Mouse (Mus musculus): ENCODE measurements around the gene Lrp2bp. TPM values are rescaled to one million over a fixed set of nuclear protein-coding genes. Genes with fewer than 3 reads are reported as not detected.

Gene Lrp2bp
- polyA plus RNA-seq, 1 experiment = not detected

DNA sequence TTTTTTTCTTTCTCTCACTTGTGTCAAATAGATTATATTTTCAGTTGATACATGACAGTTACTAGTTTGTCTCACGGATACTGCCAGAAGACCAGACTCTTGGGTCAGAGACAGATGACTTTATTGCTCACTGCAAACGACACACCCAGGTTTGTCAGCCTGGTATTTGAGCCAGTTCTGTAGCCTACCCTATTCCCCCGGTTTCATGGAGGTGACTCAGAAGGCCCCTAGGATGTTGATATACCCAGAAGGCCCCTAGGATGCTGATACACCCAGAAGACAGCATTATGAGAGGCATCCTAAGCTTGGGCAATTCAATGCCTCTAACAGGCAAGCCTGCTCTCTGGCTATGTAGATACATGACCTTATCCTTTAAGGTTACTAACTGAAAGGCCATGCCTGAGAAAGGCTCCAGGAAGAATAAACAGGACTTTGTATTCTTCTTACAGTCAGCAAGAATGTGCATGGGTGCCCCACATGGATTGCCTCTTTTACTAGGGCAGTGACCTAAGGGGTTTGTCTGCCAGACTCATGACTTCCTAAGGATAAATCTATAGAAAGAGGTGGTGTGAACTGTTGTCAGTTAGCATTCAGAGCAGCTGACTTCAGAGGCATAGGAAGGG, 8.1 kb downstream of the Lrp2bp start:
- no peak overlapping the region for H3K27ac ChIP-seq (replicated peaks; ENCODE audit: low read depth, low read length)
- peaks cover 3% of the 10 kb centered on the region; the same call in 1 of the 2 replicates for H3K4me1 ChIP-seq (ENCODE audit: control insufficient read depth, insufficient read depth, insufficient read length, low read length)

DNA sequence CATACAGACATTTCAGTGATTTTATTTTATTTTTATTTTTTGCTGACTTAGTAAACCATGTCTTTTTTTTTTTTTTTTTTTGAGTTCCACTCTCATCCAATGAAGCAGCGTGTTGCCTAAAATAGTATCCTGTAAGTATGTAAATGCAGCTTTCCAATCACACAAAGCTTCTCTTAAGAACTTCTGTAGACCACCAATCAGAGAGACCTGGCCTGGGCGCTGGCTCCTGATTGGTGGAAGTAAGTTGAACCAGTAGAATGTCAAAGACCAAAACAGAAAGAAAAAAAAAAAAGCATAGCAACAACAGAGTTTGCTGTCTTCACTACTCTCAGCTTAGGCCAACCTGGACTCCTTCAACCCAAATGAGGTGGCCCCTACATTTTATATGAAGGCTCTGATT, 11.2 kb downstream of the Lrp2bp start:
- Histone ChIP-seq H3K4me3 (ENCODE audit: insufficient read depth, low read depth, low read length) (no peak overlapping the region; the same call in 1 of the 2 replicates), H3K27ac (replicated peaks; ENCODE audit: low read depth, low read length) (no peak overlapping the region), H3K4me1 (ENCODE audit: control insufficient read depth, insufficient read depth, insufficient read length, low read length) (peaks cover 3% of the 10 kb centered on the region; the same call in 1 of the 2 replicates)

More for the DNA sequence above, 8.1 kb downstream of the Lrp2bp start:
- H3K4me3 ChIP-seq (ENCODE audit: insufficient read depth, low read depth, low read length) = no peak overlapping the region

DNA sequence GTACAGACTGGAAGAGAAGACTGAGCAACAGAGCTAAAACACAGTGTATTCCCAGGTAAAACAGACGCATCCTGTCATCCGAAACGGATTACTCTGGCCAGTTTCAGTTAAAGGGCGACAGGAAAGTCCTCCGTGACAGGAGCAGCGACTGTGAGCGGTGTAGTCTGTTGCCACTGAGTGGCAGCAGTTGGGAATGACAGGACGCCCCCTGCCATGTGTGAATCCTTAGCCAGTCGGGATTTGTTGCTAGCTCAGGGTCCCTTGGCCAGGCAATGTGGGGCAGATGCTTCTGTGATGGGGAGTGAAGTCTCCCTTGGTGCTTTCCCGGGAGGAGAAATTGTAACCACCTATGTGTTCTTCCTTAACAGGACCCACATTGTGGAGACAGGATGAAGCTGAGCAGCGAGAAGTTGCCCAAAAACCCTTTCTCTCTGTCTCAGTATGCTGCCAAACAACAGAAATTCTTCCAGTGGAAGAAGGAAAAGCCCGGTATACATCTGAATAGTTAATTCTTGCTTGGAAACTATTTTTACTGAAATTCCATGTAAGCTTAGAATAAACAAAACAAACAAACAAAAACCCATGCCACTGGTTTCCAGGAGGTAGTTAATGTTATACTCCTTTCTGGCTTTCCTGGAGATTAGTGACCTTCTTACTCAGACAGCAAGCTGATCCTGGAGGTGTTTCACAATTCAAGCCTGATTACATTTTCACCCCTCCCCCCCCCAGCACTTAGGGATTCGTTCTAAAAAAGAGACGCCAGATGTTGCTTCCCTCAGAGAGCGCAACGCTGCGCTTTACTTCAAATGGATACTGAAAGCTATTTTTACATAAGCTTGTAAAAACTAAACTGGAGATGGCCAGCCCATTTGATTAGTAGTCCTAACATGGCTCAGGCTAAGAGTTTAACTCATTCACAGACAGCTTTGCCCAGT, 11.9 kb downstream of the Lrp2bp start:
- H3K4me3 ChIP-seq (ENCODE audit: insufficient read depth, low read depth, low read length) = peak overlapping the region; percentile 1; the same call in 1 of the 2 replicates
- H3K27ac ChIP-seq (replicated peaks; ENCODE audit: low read depth, low read length) = no peak overlapping the region

DNA sequence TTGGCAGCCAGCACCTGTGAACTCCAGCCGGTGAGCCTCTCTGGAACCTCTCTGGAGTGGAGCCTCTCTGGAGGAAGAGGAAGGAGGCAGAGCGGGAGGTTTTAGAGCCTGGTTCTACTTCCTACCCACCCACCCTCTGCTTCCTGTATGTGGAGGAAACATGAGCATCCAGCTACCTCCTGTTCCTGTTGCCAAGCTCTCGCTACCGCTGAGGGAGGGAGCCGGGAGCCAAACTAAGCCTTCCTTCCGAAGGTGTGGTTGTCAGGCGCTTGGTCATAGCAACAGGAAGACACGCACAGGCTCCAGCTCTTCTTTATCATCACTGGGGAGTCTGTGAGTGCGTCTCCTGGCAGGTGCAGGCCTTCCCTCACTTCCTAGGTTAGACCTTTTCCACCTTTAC, 23.1 kb downstream of the Lrp2bp start:
- H3K27ac ChIP-seq (replicated peaks; ENCODE audit: low read depth, low read length) = peak overlapping the region; percentile 11; the same call in 1 of the 2 replicates
- peak overlapping the region; percentile 17; the same call in 1 of the 2 replicates for H3K4me3 ChIP-seq (ENCODE audit: insufficient read depth, low read depth, low read length)
- H3K4me1 ChIP-seq (ENCODE audit: control insufficient read depth, insufficient read depth, insufficient read length, low read length) = 0 out of 2 replicates have a peak, but pooled peaks cover 3% of the 10 kb centered on the region

More for the DNA sequence above, 11.9 kb downstream of the Lrp2bp start:
- peaks cover 3% of the 10 kb centered on the region; the same call in 1 of the 2 replicates for H3K4me1 ChIP-seq (ENCODE audit: control insufficient read depth, insufficient read depth, insufficient read length, low read length)

DNA sequence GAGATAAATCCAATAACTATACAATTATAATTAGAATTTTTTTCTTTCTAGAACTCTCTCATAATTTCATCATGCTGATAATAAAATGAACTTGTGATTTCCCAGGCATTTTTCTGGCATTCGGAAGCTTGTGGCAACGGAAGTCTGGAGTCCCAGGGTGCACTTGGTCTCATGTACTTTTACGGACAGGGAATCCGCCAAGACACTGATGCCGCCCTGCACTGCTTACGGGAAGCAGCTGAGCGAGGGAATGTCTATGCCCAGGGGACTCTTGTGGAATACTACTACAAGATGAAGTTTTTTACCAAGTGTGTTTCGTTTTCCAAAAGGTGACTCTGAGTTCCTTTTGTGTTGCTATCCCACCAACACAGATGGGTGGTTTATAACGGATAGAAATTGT, 23.7 kb downstream of the Lrp2bp start:
- Histone ChIP-seq H3K4me3 (ENCODE audit: insufficient read depth, low read depth, low read length) (no peak overlapping the region), H3K27ac (replicated peaks; ENCODE audit: low read depth, low read length) (no peak overlapping the region; the same call in 1 of the 2 replicates)

DNA sequence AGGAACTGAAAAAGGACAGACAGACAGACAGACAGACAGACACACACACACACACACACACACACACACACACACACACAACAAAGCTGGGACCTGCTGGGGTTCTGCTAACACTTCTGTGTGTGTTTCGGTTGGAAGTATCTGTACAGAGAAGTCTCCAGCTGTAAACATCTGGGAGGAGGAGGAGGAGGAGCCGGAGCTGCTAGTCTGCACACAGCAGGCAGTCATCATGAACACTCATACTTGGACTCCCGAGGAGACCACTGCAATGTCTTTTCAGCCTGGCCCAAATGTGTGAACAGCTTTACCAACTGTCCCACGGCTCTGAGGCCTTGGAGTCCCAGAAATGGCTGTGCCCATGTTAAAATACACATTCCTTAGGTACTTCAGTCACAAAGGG, 25.3 kb downstream of the Lrp2bp start:
- H3K4me1 ChIP-seq (ENCODE audit: control insufficient read depth, insufficient read depth, insufficient read length, low read length) = 0 out of 2 replicates have a peak, but pooled peaks cover 3% of the 10 kb centered on the region
- no peak overlapping the region for H3K27ac ChIP-seq (replicated peaks; ENCODE audit: low read depth, low read length)
- H3K4me3 ChIP-seq (ENCODE audit: insufficient read depth, low read depth, low read length) = no peak overlapping the region

More for the DNA sequence above, 23.7 kb downstream of the Lrp2bp start:
- 0 out of 2 replicates have a peak, but pooled peaks cover 3% of the 10 kb centered on the region for H3K4me1 ChIP-seq (ENCODE audit: control insufficient read depth, insufficient read depth, insufficient read length, low read length)

DNA sequence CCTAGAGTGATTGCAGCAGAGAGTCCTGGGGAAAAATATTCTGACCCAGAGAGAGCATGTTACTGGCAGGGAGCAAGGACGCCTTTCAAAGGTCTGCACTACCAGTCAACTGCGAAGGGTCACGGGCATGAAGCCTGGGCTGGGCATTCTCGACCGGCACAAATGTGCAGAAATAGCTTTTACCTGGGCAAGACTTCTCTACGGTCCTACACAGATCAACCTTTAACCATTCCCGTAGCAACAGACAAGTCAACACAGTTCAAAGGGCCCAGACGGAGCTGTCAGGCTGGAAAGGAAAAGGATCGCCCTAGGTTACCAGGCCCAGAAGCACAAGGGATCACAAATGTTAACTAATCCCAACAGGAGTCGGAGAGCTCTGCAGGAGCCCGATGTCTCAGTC, 37.1 kb downstream of the Lrp2bp start:
- Histone ChIP-seq H3K27ac (replicated peaks; ENCODE audit: low read depth, low read length) (no peak overlapping the region), H3K4me3 (ENCODE audit: insufficient read depth, low read depth, low read length) (no peak overlapping the region), H3K4me1 (ENCODE audit: control insufficient read depth, insufficient read depth, insufficient read length, low read length) (no peaks in the 10 kb centered on the region)

DNA sequence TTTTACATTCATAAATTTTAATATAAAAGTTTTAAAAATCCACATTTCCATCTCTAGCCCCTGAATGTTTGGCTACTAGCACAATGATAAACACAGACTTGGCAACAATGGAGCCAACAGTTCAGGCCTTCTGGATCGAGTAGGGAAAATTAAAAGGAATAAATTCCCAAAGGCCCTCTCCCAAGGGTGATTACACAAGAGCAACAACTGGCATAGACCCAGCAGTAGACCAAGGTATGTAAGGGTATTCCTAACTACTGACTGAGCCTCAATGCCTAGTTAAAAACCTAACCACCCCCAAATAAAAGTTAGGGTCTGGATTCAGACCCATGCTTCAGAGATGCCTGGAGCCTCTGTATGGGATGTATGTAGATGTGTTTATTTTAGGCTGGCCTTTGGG, 40.6 kb downstream of the Lrp2bp start:
- Histone ChIP-seq H3K4me3 (ENCODE audit: insufficient read depth, low read depth, low read length) (no peak overlapping the region), H3K4me1 (ENCODE audit: control insufficient read depth, insufficient read depth, insufficient read length, low read length) (no peaks in the 10 kb centered on the region), H3K27ac (replicated peaks; ENCODE audit: low read depth, low read length) (no peak overlapping the region)

DNA sequence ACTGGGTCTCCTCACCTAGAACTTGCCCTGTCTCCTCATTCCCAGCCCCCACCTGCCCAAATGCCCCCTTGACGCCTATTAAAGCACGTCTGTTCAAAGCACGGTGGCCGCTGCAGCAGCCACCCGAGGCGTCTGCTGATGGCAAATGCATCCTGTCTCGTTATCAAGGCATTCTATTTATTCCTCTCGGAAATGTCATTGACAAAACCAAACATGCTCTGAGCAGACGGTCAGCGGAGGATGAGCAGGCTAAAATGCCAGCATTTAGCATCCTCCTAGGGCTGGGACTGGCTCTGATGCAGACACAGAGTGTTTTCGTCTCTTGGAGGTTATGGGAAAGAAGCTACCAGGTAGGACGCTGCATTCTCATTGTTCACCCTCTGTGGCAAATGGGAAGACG, 41.2 kb downstream of the Lrp2bp start:
- no peak overlapping the region for H3K27ac ChIP-seq (replicated peaks; ENCODE audit: low read depth, low read length)
- no peaks in the 10 kb centered on the region for H3K4me1 ChIP-seq (ENCODE audit: control insufficient read depth, insufficient read depth, insufficient read length, low read length)
- H3K4me3 ChIP-seq (ENCODE audit: insufficient read depth, low read depth, low read length) = no peak overlapping the region

DNA sequence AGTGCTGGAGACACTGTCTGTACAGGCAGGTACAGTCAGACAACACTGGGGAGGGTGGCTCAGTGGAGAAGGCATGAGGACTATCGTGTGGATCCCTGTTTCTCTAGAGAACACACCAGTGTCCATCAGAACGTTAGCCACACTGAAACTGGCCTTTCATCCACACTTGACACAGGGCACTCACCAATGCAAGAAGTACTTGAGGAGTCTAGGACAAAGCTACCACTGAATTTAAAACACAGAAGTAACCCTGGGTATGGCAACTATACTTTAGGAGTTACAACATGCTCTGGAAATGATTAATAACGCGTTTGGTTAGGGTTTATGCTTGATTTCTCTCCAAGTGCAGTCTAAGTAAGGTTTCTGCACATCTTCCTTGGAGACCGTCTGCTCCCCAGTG, 73.7 kb downstream of the Lrp2bp start:
- H3K27ac ChIP-seq (replicated peaks; ENCODE audit: low read depth, low read length) = no peak overlapping the region
- peaks cover 7% of the 10 kb centered on the region; the same call in 1 of the 2 replicates for H3K4me1 ChIP-seq (ENCODE audit: control insufficient read depth, insufficient read depth, insufficient read length, low read length)
- H3K4me3 ChIP-seq (ENCODE audit: insufficient read depth, low read depth, low read length) = no peak overlapping the region

DNA sequence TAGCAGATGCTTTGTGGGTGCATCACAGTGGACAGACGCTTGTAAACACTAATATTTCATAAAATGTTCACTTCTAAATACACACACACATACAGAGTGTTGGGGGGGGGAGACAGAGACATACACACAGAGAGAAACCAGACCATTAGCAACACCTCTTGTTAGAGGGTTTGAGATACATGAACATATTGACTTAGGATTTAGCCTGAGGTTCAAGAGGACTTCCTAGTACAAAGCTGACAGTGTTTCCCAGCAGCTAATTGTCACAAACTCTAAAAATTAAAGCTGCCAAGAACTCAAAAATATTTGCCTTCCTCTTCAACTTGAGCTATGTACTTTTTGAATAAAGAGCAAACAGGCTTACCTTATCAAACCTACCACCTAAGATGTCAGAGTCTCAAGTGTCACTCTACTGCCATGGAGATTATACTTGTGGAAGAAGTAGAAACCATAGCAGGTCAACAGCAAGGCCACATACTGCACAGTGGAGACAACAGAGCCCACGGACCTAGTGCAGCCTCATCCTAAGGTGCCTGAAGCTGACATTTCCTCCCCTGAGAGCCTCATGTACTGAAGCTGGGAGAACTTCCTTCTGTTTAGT, 74.5 kb downstream of the Lrp2bp start:
- Histone ChIP-seq H3K4me3 (ENCODE audit: insufficient read depth, low read depth, low read length) (no peak overlapping the region), H3K27ac (replicated peaks; ENCODE audit: low read depth, low read length) (no peak overlapping the region; the same call in 1 of the 2 replicates), H3K4me1 (ENCODE audit: control insufficient read depth, insufficient read depth, insufficient read length, low read length) (peaks cover 7% of the 10 kb centered on the region; the same call in 1 of the 2 replicates)

DNA sequence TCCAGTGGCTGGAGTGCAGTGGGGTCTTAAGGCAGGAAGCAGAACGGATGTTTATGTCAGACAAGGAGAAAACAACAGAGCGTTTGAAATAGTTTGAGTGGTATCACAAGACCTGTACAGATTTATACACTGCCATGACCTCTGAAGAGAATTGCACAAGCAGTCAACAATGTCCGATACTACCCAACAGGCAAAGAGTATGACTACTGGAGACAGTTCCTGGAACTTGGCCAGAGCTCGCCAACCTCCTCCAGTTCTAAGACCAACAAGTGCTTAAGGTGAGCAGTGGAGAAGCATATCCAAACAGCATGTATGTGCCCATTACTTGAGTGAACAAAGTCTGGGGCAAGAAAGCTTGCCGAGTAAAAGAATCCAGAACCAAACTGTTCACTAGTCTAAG, 76.1 kb downstream of the Lrp2bp start:
- Histone ChIP-seq H3K27ac (replicated peaks; ENCODE audit: low read depth, low read length) (no peak overlapping the region), H3K4me3 (ENCODE audit: insufficient read depth, low read depth, low read length) (no peak overlapping the region), H3K4me1 (ENCODE audit: control insufficient read depth, insufficient read depth, insufficient read length, low read length) (peaks cover 7% of the 10 kb centered on the region; the same call in 1 of the 2 replicates)

DNA sequence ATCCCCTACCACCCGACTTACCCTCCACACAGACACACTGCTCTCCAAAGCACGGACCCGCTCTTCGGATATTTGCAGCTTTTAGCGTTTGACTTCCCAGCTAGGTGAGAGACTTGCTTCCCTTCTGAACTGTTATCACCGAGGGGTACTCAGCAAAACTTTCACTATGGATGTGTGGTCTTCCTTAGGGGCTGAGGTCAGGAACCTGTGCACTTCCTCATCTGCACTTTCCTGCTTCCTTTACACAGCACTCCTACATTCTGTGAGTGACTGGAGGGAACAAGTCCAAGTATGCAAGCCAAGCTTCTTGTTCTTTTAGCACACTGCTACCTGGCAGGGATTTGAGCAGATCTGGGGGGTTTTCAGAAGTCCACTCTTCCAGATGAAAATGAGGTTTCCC, 79.8 kb downstream of the Lrp2bp start:
- Histone ChIP-seq H3K4me1 (ENCODE audit: control insufficient read depth, insufficient read depth, insufficient read length, low read length) (peaks cover 7% of the 10 kb centered on the region), H3K4me3 (ENCODE audit: insufficient read depth, low read depth, low read length) (no peak overlapping the region), H3K27ac (replicated peaks; ENCODE audit: low read depth, low read length) (no peak overlapping the region)
